Mouse (Mus musculus): ENCODE data around the gene Card10. TPM values are rescaled to one million over a fixed set of nuclear protein-coding genes. Genes with fewer than 3 reads are reported as not detected.

The Card10 gene
- total RNA-seq, 2 experiments from 2014 or later, result 3.9 to 4.2 TPM

- intact Hi-C loops (cut with DNase I), result no loop called here
Observed at GRCm38 (mm10) chr15:78805351-78805750, 2.5 kb upstream of the Card10 start.

DNA sequence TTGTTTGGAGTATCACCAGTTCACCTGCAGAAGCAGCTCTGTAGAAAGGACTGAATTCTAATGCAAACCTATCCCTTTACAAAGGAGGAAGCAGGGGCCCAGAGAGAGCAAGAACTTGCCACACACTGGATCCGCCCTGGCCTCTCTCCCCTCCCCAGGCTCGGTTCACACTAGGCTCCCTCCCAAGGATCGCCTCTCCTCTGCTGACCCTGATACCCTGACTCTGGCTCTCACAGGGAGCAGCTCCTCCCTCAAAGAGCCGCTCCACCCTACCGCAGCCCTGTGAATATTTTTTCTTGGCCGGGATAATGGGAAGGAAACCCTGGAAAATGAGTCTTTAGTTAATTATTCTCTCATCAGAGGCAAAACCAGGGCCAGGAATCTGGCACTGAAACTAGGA is 1.5 kb upstream of the Card10 start:
- intact Hi-C loops (cut with DNase I), result no loop called here
- DNase-seq (ENCODE audit: low spot score in 2 of 2), result no peak

More at GRCm38 (mm10) chr15:78805351-78805750, 2.5 kb upstream of the Card10 start:
- DNase-seq (ENCODE audit: low spot score in 2 of 2), result no peak

DNA sequence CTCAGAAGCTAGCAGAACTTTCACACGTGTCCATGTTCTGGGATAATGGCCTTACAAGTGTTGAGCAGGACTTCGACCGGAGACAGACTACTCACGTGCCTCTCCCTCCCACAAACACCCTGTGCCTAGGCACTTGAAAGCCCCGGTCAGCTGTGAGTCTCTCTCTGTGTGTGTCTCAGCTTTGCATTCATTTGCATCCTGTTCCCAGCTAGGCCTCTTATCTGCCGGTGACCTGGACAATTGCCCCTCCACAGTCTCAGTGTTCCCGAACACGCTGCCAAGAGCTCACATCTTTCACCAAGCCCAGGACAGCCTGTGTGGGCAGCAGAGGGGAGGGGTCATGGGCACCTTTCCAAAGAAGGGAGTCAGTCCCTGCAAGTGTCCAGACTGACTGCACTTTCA is 658 bp upstream of the Card10 start:
- no peak for DNase-seq (ENCODE audit: low spot score in 2 of 2)
- intact Hi-C loops (cut with DNase I), result no loop called here

DNA sequence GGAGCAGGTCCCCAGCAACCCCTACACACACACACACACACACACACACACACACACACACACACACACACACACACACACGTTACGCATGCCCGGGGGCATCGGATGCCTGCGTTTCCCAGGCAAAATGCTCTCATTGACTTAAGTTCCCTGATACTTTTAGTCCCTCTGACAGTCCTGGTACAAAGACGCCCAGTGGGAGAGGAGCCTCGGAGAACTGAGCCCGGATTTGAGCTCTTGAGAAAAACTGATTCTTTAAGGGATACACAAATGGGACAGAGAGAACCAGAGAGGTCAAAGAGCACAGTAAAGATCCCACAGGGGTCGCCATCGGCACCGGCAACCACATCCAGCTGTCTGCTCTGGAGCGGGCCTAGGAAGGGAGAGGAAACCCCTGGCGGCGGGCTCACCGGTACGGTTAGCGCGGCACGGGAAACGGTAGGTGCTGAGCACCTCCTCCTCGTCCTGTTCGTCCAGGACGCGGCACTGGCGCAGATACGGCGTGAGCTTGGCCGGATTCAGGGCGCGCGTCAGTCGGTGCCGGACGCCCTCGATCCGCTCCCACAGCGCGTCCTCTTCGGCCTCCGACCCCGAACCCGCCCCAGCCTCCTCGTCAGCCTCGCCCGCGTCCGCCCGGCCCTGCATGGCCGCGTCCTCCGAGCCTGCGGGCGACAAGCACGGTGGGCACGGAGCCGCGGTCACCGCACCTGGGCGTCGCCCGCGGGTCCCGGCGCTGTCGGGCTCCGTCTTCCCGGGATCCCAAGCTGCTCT is 686 bp downstream of the Card10 start:
- intact Hi-C loops (cut with DNase I), result no loop called here
- DNase-seq (ENCODE audit: low spot score in 2 of 2), result no peak

- no peak for DNase-seq (ENCODE audit: low spot score in 2 of 2)
- intact Hi-C loops (cut with DNase I), result no loop called here
Observed at GRCm38 (mm10) chr15:78801571-78801970, 1.3 kb downstream of the Card10 start.

GRCm38 (mm10) chr15:78799029-78799428 is 3.8 kb downstream of the Card10 start:
- intact Hi-C loops (cut with DNase I), result no loop called here
- DNase-seq (ENCODE audit: low spot score in 2 of 2), result peak in 1 of 2 experiments; percentile 53

DNA sequence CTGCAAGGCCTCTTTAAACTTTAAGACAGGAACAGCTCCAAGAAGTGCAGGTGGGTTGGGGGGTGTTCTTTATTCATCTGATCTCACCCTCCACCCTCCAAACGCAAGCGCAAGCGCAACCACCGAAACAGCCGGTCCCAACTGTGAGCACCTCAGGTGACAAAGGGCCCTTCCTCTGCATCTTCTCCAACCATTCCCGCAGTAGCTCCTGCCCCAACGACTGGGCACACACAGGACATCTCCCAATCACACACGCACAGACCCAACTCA is 5.8 kb downstream of the Card10 start:
- DNase-seq (ENCODE audit: low spot score in 2 of 2), result no peak
- intact Hi-C loops (cut with DNase I), result no loop called here

DNA sequence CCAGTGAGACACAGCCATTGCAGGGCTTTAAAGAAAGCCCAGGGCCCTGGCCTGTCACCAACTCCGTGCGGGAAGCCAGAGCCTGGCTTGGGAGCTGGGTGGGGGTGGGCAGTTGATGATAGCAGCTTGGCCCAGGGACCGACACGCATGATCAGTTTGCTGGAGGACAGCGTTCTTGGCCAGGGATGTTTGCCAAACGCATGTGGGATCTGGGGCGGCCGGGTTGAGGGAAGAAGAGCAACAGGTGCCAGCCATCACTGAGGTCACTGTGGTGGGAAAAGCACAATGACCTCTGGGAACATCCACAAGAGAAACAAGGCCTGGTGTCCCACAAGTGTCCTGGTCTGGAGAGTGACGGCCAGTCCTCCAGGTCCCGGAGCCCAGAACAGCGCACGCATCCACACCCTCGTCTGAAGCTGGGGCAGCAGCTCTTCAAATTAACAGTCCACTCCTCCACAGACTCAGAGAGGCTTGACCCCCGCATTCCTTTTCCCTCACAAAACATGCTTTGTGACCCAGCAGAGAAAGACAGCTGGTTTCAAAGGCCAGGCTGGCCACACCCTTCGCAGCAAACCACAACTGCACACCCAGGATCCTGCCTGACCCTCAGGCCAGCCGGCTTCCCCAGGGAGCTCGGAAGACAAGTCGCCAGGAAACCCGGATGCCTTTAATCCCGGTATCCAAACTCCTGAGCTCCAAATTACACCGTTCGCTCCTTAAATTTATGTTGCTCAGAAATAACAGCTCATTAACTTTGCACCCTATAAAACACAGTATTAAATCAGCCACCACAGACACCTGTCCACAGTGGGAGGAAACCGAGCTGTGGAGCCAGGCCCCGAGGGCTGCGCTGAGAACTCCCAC is 6.4 kb downstream of the Card10 start:
- DNase-seq (ENCODE audit: low spot score in 2 of 2), result no peak
- intact Hi-C loops (cut with DNase I), result no loop called here

DNA sequence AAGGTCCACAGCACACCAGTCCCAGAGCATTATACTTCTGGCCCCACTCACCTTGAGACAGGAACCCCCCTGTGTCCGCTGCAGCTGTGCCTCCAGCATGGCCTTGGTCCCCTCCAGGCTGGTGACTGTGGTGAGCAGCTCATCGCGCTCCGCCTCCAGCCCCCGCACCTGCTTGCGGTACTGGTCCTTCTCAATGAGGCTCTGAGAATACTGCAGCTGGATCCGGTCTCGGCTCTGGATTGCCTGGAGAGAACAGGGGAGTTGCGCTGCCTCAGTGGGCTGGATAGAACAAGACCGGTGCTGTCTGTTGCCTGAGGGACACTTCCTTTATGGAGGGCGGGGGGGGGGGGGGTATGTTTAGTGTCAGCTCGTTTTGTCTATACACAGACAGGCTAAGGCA is 11.9 kb downstream of the Card10 start:
- no peak for DNase-seq (ENCODE audit: low spot score in 2 of 2)
- intact Hi-C loops (cut with DNase I), result no loop called here

DNA sequence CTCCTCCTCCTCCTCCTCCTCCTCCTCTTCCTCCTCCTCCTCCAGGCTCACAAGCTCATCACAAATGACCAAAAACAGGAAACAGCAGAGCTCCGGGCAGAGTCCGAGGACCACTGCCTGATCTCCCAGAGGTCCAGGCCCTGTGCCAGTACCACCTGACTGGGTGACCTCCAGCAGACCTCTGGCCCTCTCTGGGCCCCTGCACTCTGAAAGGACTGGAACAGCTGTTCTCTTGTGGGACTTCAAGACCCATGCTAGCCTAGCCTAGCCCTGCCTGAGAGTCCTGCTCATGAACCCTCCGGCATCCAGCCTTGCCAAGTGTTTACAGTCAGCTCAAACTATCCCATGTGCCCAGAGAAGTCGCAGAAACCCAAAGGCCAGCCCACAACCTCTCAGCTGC is 12.4 kb downstream of the Card10 start:
- intact Hi-C loops (cut with DNase I), result no loop called here
- no peak for DNase-seq (ENCODE audit: low spot score in 2 of 2)

DNA sequence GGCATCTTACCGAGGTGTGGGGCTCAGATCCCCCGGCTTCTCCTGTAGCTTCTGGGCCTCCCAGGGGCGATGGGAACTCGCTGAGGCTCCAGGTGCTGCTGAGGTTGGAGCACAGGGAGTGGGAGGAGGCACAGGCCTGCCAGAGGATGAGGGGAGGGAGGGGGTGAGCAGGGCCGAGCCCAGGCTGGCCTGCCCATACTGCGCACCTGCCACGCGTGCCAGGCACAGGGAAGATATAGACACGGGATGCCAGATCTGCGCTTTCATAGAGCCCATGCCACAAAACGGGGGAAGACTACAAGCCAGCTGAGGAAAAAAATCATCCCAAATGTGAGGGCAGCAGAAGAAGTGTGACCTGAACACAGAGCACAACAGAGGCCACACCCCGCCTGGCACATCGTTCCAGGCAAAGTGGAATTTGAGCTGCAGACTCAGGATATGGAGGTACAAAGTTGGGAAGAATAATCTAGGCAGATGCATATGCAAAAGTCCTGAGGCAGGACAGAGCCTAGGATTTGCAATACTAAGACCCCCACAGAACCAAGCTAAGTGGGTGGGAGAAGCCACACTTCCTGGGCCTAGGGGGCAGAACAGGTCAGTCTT is 13.0 kb downstream of the Card10 start:
- DNase-seq (ENCODE audit: low spot score in 2 of 2), result no peak
- intact Hi-C loops (cut with DNase I), result no loop called here

GRCm38 (mm10) chr15:78788042-78788441 is 14.8 kb downstream of the Card10 start:
- intact Hi-C loops (cut with DNase I), result no loop called here
- no peak for DNase-seq (ENCODE audit: low spot score in 2 of 2)

DNA sequence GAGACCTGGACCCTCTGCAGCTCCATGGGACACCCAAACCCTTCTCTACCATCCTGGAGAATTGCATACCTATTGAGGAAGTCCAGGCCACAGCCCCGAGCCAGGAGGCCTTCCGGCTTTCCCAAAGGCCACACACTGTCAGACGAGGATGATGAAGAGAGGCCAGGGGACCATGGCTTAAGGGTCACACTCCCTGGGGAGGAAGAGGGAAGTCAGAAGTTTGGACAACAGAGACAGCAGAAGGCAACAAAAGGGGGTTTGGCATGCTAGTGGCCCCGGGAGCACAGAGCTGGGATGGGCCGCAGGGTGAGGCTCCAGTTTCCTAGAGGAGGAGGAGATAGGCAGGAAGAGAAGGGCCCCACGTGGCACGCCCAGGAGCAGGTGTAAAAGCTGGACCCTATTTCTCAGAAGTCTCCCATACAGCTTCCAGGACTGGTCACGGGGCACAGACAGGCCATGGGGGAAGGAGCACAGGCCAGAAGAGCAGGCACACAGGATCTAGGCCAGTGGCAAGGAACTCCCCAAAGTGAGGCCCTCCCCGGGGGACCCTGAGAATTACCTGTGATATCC is 15.5 kb downstream of the Card10 start:
- intact Hi-C loops (cut with DNase I), result no loop called here
- no peak for DNase-seq (ENCODE audit: low spot score in 2 of 2)

DNA sequence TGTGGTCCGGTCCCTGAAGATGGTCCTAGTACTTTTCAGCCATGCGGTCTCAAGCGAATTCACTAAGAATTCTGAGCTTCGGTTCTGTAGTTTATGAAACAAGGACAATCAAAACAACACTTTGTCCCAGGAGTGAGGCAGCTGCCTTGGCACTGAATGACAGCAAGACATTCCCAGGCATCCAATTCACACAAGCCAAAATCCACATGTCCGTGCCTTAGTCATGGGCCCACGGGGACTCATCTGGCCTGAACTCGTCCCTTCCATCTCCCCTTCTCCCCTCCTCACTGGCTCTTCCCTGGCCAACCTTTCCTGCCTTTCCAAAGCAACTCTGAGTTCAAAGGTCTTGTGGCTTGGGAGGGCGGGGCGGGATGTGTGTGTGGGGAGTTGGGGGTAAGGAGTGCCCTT is 16.4 kb downstream of the Card10 start:
- intact Hi-C loops (cut with DNase I), result no loop called here
- no peak for DNase-seq (ENCODE audit: low spot score in 2 of 2)

DNA sequence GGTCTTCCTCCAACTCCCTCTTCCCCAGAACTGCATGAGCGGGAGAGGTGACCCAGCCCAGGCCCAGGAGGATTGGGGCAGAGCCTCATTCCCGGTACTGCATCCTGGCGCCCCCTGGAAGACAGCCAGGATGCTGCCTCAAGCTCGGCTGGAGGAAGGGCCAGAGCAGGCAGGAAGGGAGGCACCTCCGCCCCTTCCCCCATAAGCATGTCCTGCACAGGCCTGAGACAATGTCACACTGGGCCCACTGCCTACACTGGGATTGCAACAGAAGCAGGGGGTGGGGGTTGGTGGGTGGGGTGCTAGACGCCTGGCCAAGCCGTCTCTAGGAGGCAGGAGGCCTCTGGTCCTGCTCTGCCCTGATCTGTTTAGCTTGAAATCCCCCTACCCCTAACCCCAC is 16.9 kb downstream of the Card10 start:
- no peak for DNase-seq (ENCODE audit: low spot score in 2 of 2)
- intact Hi-C loops (cut with DNase I), result no loop called here

GRCm38 (mm10) chr15:78785258-78785657 is 17.6 kb downstream of the Card10 start:
- no peak for DNase-seq (ENCODE audit: low spot score in 2 of 2)
- intact Hi-C loops (cut with DNase I), result no loop called here

GRCm38 (mm10) chr15:78784520-78784919 is 18.3 kb downstream of the Card10 start:
- no peak for DNase-seq (ENCODE audit: low spot score in 2 of 2)
- intact Hi-C loops (cut with DNase I), result no loop called here

GRCm38 (mm10) chr15:78782348-78783103 is 20.3 kb downstream of the Card10 start:
- DNase-seq (ENCODE audit: low spot score in 2 of 2), result no peak
- intact Hi-C loops (cut with DNase I), result no loop called here

GRCm38 (mm10) chr15:78780908-78781307 is 21.9 kb downstream of the Card10 start:
- DNase-seq (ENCODE audit: low spot score in 2 of 2), result no peak

GRCm38 (mm10) chr15:78780359-78780758 is 22.5 kb downstream of the Card10 start:
- DNase-seq (ENCODE audit: low spot score in 2 of 2), result no peak
- intact Hi-C loops (cut with DNase I), result no loop called here

More at GRCm38 (mm10) chr15:78780908-78781307, 21.9 kb downstream of the Card10 start:
- intact Hi-C loops (cut with DNase I), result no loop called here

Measured in left cerebral cortex, postnatal 25 days (tissue).